Mouse (Mus musculus) myocyte (in vitro differentiated cells): ENCODE measurements around the gene Chmp3.

ENCODE experiments used
- CEBPB ChIP-seq: IDR thresholded peaks from 2 replicates; pipeline ENCODE4 v1.6.1; 2011; ENCODE audit warnings: mild to moderate bottlenecking, moderate library complexity; ENCODE audit not compliant: poor library complexity, insufficient read depth, severe bottlenecking
- POLR2A ChIP-seq: IDR thresholded peaks from one replicate; pipeline ENCODE4 v1.6.1; 2011; ENCODE audit warnings: low read depth, mild to moderate bottlenecking, control low read depth, moderate library complexity; ENCODE audit not compliant: insufficient read length
- TCF3 ChIP-seq: IDR thresholded peaks from one replicate; pipeline ENCODE4 v1.6.1; 2011; ENCODE audit warnings: low read depth, control low read depth; ENCODE audit not compliant: insufficient read length

DNA sequence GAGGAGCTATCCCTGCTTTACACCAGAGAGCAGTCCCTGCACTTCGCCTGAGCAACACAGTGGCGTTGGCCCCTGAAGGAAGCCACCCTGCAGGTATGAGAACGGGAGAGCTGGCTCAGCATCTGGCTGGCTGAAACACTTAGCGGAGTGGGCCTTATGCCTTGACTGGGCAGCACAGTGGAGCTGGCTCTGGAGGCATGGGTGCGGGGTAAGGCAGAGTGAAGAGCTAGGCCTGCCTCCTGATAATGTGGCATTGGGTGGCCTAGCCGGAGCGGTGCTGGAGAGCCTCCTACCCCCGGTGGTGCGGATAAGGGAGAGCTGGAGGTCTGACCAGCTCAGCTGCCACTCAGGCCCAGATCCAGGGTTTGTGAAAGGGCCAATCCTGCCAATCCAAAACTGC is 15.8 kb upstream of the Chmp3 start:
- no peak for TF ChIP-seq TCF3
- no peak for TF ChIP-seq POLR2A
- no peak for TF ChIP-seq CEBPB
